Mouse (Mus musculus): Measurements from ENCODE around the gene Cpn2.

Cpn2 gene

DNA sequence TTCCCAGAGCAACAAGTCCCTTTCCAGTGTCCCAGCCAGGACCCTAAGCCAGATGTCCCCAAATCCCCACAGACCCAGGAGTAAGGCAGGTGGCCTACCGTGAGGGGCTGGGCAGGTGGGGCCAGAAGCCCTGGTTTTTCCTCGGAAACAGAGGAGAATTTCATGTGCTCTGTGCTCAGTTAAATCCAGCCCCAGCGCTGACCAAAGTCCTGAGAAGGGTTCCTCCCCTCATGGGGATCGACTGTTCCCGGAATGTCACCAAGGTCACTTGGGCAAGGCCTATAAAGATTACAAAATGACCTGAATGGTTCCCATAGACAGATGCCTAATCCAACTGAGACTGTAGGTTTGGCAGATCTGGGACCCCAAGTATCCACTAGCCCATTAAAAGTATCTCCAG lies at the start of gene Cpn2:
Cpn2 (minus strand) TSS at position 141 of the 400 bp plus-strand sequence.
- DNase-seq: no peak

DNA sequence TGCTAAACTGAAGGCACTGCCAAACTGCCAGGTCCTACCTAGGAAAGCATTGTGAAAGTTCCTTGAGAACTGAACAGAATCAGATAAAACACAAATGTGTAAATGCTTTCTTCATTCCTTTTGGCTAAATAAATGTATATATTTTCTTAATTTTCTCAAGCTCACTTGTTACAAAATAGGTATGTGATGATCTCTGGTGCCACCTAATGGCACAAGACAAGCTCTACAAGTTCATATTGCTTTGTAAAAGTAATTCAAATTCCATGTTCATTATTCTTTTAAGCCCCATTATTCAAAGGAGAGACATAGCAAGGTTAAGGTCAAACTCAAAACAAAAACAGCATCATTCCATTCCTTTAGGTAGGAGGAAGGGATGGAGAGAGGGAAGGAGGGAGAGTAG lies 46.9 kb upstream of the Cpn2 start:
- DNase-seq: peak; percentile 10

DNA sequence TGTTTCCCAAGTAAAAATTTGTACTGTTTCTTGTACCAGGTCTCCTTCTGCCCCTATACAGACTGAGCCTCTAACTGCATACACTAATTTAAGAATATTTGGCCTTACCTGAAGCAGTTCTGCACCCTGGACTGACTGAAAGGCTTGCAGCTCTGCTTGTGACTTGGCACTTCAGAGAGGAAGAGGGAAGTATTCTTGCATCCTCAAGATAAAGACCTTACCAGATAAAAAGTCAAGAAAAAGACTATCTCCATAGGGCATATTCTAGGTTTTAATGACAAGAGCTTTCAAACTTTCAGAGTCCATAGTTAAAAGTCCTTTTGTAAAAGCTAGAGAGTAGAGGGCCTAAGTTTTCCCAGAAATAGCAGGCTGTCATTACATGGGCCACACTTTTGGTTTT lies 43.3 kb upstream of the Cpn2 start, which contains the start of gene Gp5:
Gp5 (minus strand) TSS at position 133 of the 400 bp plus-strand sequence.
- DNase-seq: no peak

DNA sequence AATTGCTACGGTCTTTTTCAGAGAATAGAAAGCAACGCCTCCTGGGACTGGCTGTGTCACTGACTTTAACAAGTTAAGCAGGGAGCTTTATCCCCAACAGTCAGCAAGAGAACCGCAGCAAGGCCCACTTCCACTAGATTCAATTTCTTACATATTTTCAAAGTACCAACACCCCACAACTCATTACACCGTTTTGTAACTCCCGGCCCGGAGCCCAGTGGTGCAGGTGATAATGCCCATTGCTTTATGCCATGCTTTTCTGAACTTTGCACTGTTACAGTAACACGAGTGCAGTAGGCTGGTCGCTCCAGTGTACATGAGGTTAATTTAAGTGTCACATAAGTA lies 42.8 kb upstream of the Cpn2 start:
- no peak for DNase-seq

- DNase-seq: peak; percentile 3
Measured at GRCm38 (mm10) chr16:30309395-30310170, 42.3 kb upstream of the Cpn2 start.

- peak; percentile 38 for DNase-seq
Measured at GRCm38 (mm10) chr16:30308616-30309394, 41.5 kb upstream of the Cpn2 start.

DNA sequence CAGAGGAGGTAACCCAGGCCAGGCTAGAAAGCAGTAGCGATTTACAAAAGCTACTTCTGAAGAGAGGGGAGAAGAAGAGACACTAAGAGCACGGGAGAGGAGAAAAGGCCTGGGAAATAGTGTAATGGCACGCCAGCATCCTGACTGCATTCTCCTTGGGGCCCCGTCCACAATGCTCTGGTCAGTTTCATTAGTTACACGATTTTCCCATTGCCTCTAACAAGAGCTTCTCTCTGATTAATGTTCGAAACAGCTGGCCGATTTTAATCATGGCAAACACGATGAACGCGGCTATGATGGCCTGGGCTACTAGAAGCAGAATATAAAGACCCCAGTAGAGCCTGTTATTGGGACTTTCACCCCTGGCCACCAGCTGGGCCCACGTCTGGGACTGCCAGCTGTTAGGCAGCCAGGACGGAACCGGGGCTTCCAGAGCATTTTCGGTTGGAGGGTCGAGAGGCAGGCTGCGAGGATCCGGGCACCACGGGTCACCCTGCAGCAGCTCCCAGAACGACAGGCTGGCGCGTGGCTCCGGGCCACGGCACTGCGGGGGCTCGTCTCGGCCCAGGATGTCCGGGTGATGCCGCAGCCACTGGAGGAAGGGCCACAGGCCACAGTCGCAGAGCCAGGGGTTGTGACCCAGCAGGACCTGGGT lies 40.8 kb upstream of the Cpn2 start:
- peak; percentile 17 for DNase-seq

- no peak for DNase-seq
Measured at GRCm38 (mm10) chr16:30307306-30307705, 40.0 kb upstream of the Cpn2 start.

GRCm38 (mm10) chr16:30306102-30306501 lies 38.8 kb upstream of the Cpn2 start:
- no peak for DNase-seq

DNA sequence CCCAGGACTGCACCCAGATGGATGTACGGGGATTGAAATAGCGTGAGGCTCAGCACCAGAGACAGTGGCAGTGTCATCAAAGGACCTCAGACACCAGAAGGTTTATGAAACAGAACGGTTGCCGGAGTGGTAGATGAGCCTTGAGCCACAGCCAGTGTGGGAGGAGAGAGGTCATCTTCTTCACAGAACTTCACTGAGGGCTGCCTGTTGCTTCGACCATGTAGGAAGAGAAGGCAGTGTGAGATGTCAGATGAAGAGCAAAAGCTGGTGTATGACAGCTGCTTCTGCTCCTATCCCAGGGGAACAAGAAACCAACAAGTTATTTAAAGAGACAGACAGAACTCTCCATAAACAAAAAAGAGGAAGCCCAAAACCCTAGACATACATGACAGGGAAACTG lies 36.9 kb upstream of the Cpn2 start:
- DNase-seq: no peak

DNA sequence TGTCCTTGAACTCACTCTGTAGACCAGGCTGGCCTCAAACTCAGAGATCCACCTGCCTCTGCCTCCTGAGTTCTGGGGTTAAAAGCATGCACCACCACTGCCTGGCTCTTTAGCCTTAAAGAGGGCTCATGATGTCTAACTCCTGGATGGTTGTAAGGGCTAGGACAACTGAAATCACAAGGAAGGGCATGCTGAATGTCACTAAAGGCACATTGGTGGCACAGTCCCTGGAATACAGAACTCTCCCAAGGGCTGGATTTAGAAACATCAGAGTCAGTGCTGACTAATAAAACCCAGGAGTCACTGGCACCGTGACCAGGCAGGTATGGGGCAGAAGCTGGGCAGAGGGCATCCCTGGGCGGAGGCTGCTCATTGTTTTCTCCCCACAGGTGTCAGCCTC lies 36.1 kb upstream of the Cpn2 start:
- DNase-seq: no peak

DNA sequence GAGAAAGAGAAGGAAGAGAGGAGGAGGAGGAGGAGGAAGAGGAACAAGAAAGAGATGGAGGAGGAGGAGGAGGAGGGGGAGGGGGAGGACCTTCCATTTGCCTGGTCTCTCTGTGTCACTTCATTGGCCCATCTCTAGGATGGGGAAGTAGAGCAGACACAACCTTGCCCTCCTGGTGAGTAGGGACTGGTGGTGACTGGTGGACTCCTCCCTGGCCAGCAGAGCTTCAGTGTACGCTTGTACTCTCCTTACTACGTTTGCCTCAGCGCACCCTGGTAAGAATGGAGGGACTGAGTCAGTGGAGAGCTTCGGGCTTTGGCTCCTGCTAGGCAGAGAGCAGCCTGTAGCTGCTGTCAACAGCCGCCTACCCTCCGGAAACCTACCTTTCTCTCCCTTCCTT lies 35.4 kb upstream of the Cpn2 start:
- no peak for DNase-seq

GRCm38 (mm10) chr16:30299711-30300277 lies 32.5 kb upstream of the Cpn2 start:
- no peak for DNase-seq

DNA sequence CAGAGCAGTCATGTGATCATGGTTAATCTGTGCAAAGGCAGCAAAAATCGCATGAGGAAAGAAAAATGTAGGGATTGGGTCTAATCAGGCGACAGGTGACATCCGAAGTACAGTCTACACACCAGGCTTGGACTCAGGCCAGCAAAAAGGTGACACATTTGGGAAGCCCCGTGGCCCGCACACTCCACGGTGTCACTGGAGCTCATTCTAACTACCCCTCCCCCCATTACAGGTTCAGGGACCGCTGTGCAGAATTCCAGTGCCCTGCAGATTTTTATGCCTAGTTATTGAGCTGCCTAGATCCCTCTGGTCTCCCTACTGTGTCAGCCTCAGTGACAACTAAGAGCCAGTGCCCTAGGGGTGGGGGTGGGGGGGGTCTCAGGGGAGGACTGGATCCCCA lies 30.2 kb upstream of the Cpn2 start:
- DNase-seq: no peak

- no peak for DNase-seq
Measured at GRCm38 (mm10) chr16:30296601-30297275, 29.4 kb upstream of the Cpn2 start.

DNA sequence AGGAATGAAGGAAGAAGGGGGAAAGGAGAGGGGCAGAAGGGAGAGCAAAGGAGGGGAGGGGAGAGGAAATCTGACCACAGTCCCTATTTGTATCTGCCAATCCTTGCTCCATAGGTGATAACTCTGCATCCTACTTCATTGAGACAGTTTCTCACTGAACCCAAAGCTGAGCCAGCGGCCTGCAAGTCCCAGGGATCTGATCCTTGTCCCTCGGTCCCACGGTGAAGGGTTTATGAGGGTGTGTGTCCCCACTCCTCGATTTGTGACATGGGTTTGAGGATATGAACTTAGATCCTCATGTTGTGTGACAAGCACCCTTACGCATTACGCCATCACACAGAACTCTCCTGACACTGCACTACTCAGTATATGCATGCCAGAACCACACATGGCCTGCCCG lies 27.8 kb upstream of the Cpn2 start:
- DNase-seq: no peak

DNA sequence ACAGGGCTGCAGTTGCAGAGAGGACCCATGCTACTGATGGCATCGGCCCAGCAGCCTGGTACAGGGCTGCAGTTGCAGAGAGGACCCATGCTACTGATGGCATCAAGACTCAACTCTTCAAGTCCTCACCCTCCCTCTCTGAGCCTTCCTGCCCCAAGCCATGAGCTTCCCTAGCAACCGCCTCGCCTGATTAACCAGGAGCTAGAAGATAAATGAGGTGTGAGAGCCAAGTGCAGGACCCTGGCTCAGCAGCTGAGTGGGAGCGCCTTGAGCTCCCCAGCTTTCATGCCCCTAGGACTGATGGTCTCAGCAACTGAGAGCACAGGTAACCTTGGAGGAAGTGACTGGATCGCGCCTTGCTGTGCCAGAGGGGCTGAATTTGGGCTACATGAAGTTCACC lies 23.1 kb upstream of the Cpn2 start:
- no peak for DNase-seq

DNA sequence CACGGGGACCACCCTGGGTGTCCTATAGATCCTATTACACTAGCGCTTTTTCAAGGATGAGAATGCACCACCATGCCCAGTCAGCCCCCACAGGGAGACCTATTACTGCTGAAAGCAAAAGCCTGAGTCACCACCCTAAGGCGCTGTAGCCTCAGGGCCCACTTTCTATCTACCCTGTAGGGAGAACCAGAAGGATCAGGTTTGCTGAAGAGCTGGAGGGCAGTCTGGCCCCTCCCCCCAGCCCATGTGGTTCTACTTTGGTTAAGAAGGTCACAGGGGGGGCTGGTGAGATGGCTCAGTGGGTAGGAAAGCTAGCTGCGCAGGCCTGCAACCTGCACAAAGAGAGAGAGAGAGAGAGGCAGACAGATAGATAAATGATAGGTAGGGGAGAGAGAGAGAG lies 18.4 kb upstream of the Cpn2 start:
- DNase-seq: no peak

DNA sequence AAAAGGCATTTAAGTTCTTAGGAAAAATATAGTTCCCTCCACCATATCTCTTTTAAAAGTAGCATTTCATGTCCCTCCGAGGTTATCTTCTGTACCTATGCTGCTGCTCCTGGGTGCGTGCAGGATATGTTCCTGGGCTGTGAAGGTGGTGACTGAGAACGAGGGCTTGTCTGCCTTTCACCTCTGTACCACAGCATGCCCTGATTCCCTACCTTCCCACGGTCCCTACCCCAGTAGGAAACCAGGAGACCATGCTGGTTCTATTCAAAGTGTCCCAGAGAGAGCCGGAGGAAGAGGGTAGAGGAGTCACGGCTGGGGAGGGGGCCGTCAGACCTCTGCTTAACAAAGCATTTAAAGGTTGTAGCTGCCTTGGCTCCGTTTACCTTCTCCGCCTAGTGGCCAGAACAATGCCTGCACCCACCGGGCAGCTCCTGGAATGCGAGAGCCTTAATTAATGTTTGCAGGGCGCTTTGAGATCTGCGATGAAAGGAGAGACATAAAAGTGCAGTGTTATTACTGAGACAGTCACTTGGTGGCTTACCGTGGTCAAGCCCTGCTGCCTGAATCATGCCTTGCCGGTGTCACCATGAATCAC lies 16.5 kb upstream of the Cpn2 start:
- DNase-seq: peak; percentile 45

- no peak for DNase-seq
Measured at GRCm38 (mm10) chr16:30282844-30283495, 15.7 kb upstream of the Cpn2 start, which contains the start of gene Lrrc15. Gene Lrrc15, minus strand, starts transcription at chr16:30283256.

GRCm38 (mm10) chr16:30280676-30281297 lies 13.5 kb upstream of the Cpn2 start:
- DNase-seq: no peak
